Mouse (Mus musculus): ENCODE measurements around the gene Rbm47. TPM values are rescaled to one million over a fixed set of nuclear protein-coding genes. Genes with fewer than 3 reads are reported as not detected.

Gene Rbm47
- total and polyA plus RNA-seq, 2 experiments: 47.4 to 63.5 TPM

- H3K4me3 ChIP-seq (ENCODE audit: insufficient read depth, low read depth, low read length): no peak overlapping the region
- H3K4me1 ChIP-seq (ENCODE audit: control insufficient read depth, insufficient read depth, low read length): peaks cover 39% of the 10 kb centered on the region
- peak overlapping the region; percentile 68 for H3K27ac ChIP-seq (replicated peaks; ENCODE audit: insufficient read depth, low read depth, low read length)
- H3K27me3 ChIP-seq (ENCODE audit: control insufficient read depth, insufficient read depth, low read length): no peaks in the 10 kb centered on the region
- H3K36me3 ChIP-seq (ENCODE audit: control insufficient read depth, insufficient read depth, low read length): peaks cover 7% of the 10 kb centered on the region
- WGBS: 27% methylated on average over 11 of the region's 11 CpGs
- TF ChIP-seq CTCF (IDR thresholded peaks at IDR 0.05; ENCODE audit: low read depth, low read length) (no peak), POLR2A (IDR thresholded peaks at IDR 0.05; ENCODE audit: extremely low read depth, insufficient read depth, low read length) (no peak)
- H3K9ac ChIP-seq (ENCODE audit: low read depth, low read length): peak overlapping the region; percentile 49
- peaks cover 31% of the 10 kb centered on the region for H3K79me2 ChIP-seq (ENCODE audit: control insufficient read depth, insufficient read depth, low read length)
- peak; percentile 65 for DNase-seq (ENCODE audit: extremely low read depth, low read depth, low spot score)
Measured at GRCm38 (mm10) chr5:66135161-66135852, 37.6 kb downstream of the Rbm47 start.

DNA sequence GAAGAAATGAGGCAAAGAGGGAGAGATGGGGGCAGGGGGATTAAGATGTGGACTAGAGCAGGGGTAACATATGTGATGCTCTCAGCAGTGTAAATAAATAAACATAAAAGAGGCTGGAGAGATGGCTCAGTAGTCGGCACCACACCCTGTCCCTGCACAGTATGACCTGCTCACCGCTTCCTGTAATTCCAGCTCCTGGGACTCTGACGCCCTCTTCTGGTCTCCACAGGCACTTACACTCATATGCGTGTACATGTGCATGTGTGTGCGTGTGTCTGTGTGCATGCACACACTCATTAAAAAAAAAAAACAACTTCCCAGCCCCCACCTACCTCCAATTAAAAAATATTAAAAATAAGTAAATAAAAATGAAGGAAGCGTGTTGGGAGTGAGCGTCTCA lies 38.3 kb downstream of the Rbm47 start:
- H3K27ac ChIP-seq (replicated peaks; ENCODE audit: insufficient read depth, low read depth, low read length): no peak overlapping the region
- peaks cover 34% of the 10 kb centered on the region for H3K79me2 ChIP-seq (ENCODE audit: control insufficient read depth, insufficient read depth, low read length)
- TF ChIP-seq CTCF (IDR thresholded peaks at IDR 0.05; ENCODE audit: low read depth, low read length): peak; percentile 67
- TF ChIP-seq POLR2A (IDR thresholded peaks at IDR 0.05; ENCODE audit: extremely low read depth, insufficient read depth, low read length): no peak
- no peak for DNase-seq (ENCODE audit: extremely low read depth, low read depth, low spot score)
- WGBS: 84% methylated on average over 7 of the region's 7 CpGs
- H3K4me3 ChIP-seq (ENCODE audit: insufficient read depth, low read depth, low read length): no peak overlapping the region
- H3K36me3 ChIP-seq (ENCODE audit: control insufficient read depth, insufficient read depth, low read length): peaks cover 8% of the 10 kb centered on the region
- H3K27me3 ChIP-seq (ENCODE audit: control insufficient read depth, insufficient read depth, low read length): no peaks in the 10 kb centered on the region
- H3K4me1 ChIP-seq (ENCODE audit: control insufficient read depth, insufficient read depth, low read length): peaks cover 35% of the 10 kb centered on the region
- no peak overlapping the region for H3K9ac ChIP-seq (ENCODE audit: low read depth, low read length)

DNA sequence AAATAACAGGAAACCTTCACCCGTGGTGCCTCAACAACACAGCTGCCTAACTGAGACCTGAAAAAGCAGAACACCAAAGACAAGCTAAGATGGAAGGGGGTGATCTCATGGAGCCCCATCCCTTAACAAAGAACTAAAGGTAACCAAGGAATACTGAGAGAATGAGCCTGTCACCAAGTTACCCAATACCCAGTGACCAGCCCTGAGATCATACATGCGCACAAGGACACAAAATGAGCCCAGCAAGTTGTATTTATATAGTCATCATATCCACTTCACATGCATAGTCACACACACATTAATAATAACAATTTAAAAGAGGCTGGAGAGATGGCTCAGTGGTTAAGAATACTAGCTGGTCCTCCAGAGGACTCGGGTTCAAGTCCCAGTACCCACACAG lies 44.0 kb downstream of the Rbm47 start:
- Histone ChIP-seq H3K27me3 (ENCODE audit: control insufficient read depth, insufficient read depth, low read length) (no peaks in the 10 kb centered on the region), H3K27ac (replicated peaks; ENCODE audit: insufficient read depth, low read depth, low read length) (no peak overlapping the region), H3K4me1 (ENCODE audit: control insufficient read depth, insufficient read depth, low read length) (peaks cover 20% of the 10 kb centered on the region), H3K36me3 (ENCODE audit: control insufficient read depth, insufficient read depth, low read length) (peaks cover 8% of the 10 kb centered on the region), H3K4me3 (ENCODE audit: insufficient read depth, low read depth, low read length) (no peak overlapping the region), H3K9ac (ENCODE audit: low read depth, low read length) (no peak overlapping the region), H3K79me2 (ENCODE audit: control insufficient read depth, insufficient read depth, low read length) (peaks cover 55% of the 10 kb centered on the region)
- TF ChIP-seq POLR2A (IDR thresholded peaks at IDR 0.05; ENCODE audit: extremely low read depth, insufficient read depth, low read length) (no peak), CTCF (IDR thresholded peaks at IDR 0.05; ENCODE audit: low read depth, low read length) (no peak)
- no peak for DNase-seq (ENCODE audit: extremely low read depth, low read depth, low spot score)
- 85% methylated on average over 3 of the region's 3 CpGs for WGBS

GRCm38 (mm10) chr5:66125418-66125817 lies 47.5 kb downstream of the Rbm47 start:
- H3K4me1 ChIP-seq (ENCODE audit: control insufficient read depth, insufficient read depth, low read length): peaks cover 18% of the 10 kb centered on the region
- H3K27ac ChIP-seq (replicated peaks; ENCODE audit: insufficient read depth, low read depth, low read length): no peak overlapping the region
- no peak for DNase-seq (ENCODE audit: extremely low read depth, low read depth, low spot score)

DNA sequence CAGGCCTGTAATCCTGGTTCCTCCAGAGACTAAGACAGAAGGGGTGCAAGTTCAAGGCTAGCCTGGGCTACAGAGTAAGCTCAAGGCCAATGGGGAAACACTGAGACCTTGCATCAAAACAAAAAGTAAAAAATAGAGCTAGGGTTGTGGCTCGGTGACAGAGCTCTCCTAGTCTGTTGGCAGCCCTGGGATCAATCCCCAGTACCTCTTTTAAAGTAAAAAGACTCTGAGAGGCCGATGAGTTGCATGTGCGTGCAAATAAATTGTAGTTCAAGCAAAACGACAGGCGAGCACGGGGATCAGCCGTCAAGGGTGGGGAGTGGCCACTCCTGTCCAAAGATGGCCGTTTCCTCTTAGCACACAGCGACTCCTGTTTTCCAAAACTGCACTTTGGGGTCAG lies 48.0 kb downstream of the Rbm47 start:
- 45% methylated on average over 9 of the region's 9 CpGs for WGBS
- no peak overlapping the region for H3K27ac ChIP-seq (replicated peaks; ENCODE audit: insufficient read depth, low read depth, low read length)

More at GRCm38 (mm10) chr5:66125418-66125817, 47.5 kb downstream of the Rbm47 start:
- Histone ChIP-seq H3K27me3 (ENCODE audit: control insufficient read depth, insufficient read depth, low read length) (no peaks in the 10 kb centered on the region), H3K79me2 (ENCODE audit: control insufficient read depth, insufficient read depth, low read length) (peaks cover 56% of the 10 kb centered on the region; the same call in 1 of the 2 replicates), H3K9ac (ENCODE audit: low read depth, low read length) (no peak overlapping the region), H3K36me3 (ENCODE audit: control insufficient read depth, insufficient read depth, low read length) (peaks cover 1% of the 10 kb centered on the region; the same call in 1 of the 2 replicates), H3K4me3 (ENCODE audit: insufficient read depth, low read depth, low read length) (no peak overlapping the region)
- WGBS: 72% methylated on average over 11 of the region's 11 CpGs
- TF ChIP-seq POLR2A (IDR thresholded peaks at IDR 0.05; ENCODE audit: extremely low read depth, insufficient read depth, low read length) (no peak), CTCF (IDR thresholded peaks at IDR 0.05; ENCODE audit: low read depth, low read length) (no peak)

DNA sequence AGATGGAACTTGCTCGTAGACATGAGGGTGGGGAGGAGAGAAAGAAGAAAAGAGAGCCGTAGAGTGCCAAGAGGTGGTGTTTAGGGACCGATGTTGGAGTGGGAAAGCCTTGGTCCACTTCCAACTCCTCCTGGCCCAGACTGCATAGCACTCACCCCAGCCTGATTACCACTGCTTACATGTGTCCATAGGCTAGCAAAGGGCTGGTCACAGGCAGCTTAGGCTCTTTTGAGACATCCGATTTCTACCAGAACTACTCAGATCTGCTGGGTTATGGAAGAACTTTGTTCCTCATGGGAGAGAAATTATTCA lies 48.9 kb downstream of the Rbm47 start:
- 71% methylated on average over 4 of the region's 4 CpGs for WGBS
- no peak for DNase-seq (ENCODE audit: extremely low read depth, low read depth, low spot score)
- Histone ChIP-seq H3K4me3 (ENCODE audit: insufficient read depth, low read depth, low read length) (no peak overlapping the region), H3K36me3 (ENCODE audit: control insufficient read depth, insufficient read depth, low read length) (peaks cover 4% of the 10 kb centered on the region), H3K27me3 (ENCODE audit: control insufficient read depth, insufficient read depth, low read length) (no peaks in the 10 kb centered on the region), H3K79me2 (ENCODE audit: control insufficient read depth, insufficient read depth, low read length) (peaks cover 50% of the 10 kb centered on the region; the same call in 1 of the 2 replicates), H3K4me1 (ENCODE audit: control insufficient read depth, insufficient read depth, low read length) (peaks cover 18% of the 10 kb centered on the region), H3K27ac (replicated peaks; ENCODE audit: insufficient read depth, low read depth, low read length) (no peak overlapping the region), H3K9ac (ENCODE audit: low read depth, low read length) (no peak overlapping the region)
- no peak for TF ChIP-seq POLR2A (IDR thresholded peaks at IDR 0.05; ENCODE audit: extremely low read depth, insufficient read depth, low read length)
- no peak for TF ChIP-seq CTCF (IDR thresholded peaks at IDR 0.05; ENCODE audit: low read depth, low read length)

More for the DNA sequence above, 48.0 kb downstream of the Rbm47 start:
- Histone ChIP-seq H3K9ac (ENCODE audit: low read depth, low read length) (no peak overlapping the region), H3K27me3 (ENCODE audit: control insufficient read depth, insufficient read depth, low read length) (no peaks in the 10 kb centered on the region), H3K4me3 (ENCODE audit: insufficient read depth, low read depth, low read length) (no peak overlapping the region), H3K4me1 (ENCODE audit: control insufficient read depth, insufficient read depth, low read length) (peaks cover 18% of the 10 kb centered on the region), H3K36me3 (ENCODE audit: control insufficient read depth, insufficient read depth, low read length) (peaks cover 2% of the 10 kb centered on the region), H3K79me2 (ENCODE audit: control insufficient read depth, insufficient read depth, low read length) (peaks cover 52% of the 10 kb centered on the region; the same call in 1 of the 2 replicates)
- TF ChIP-seq POLR2A (IDR thresholded peaks at IDR 0.05; ENCODE audit: extremely low read depth, insufficient read depth, low read length): no peak
- TF ChIP-seq CTCF (IDR thresholded peaks at IDR 0.05; ENCODE audit: low read depth, low read length): no peak
- no peak for DNase-seq (ENCODE audit: extremely low read depth, low read depth, low spot score)
